Mouse (Mus musculus): ENCODE measurements around the gene E130114P18Rik. TPM values are rescaled to one million over a fixed set of nuclear protein-coding genes. Genes with fewer than 3 reads are reported as not detected.

E130114P18Rik gene
- polyA plus RNA-seq, 1 experiment from 2014 or later, result 0.54 TPM

GRCm38 (mm10) chr4:97787515-97787914 is 9.6 kb upstream of the E130114P18Rik start:
- Histone ChIP-seq H3K36me3 (ENCODE audit: insufficient read depth, low read length) (0 out of 2 replicates have a peak, but pooled peaks cover 5% of the 10 kb centered on the region), H3K4me1 (ENCODE audit: insufficient read depth, low read length) (no peaks in the 10 kb centered on the region; the same call in 1 of the 2 replicates), H3K4me2 (replicated peaks; ENCODE audit: low read depth, low read length) (no peak overlapping the region), H3K27ac (ENCODE audit: low read length) (no peak overlapping the region), H3K27me3 (ENCODE audit: insufficient read depth, low read length) (peaks cover 44% of the 10 kb centered on the region), H3K9ac (replicated peaks; ENCODE audit: low read length) (no peak overlapping the region), H3K4me3 (ENCODE audit: low read length) (no peak overlapping the region), H3K9me3 (ENCODE audit: low read length) (no peaks in the 10 kb centered on the region)
- no peak for ATAC-seq (ENCODE audit: low FRiP score, low TSS enrichment)
- WGBS, result 82% methylated on average over 3 of the region's 3 CpGs

- Histone ChIP-seq H3K27ac (ENCODE audit: low read length) (no peak overlapping the region), H3K4me3 (ENCODE audit: low read length) (no peak overlapping the region), H3K36me3 (ENCODE audit: insufficient read depth, low read length) (0 out of 2 replicates have a peak, but pooled peaks cover 5% of the 10 kb centered on the region), H3K4me1 (ENCODE audit: insufficient read depth, low read length) (no peaks in the 10 kb centered on the region; the same call in 1 of the 2 replicates), H3K9ac (replicated peaks; ENCODE audit: low read length) (no peak overlapping the region), H3K9me3 (ENCODE audit: low read length) (no peaks in the 10 kb centered on the region), H3K4me2 (replicated peaks; ENCODE audit: low read depth, low read length) (no peak overlapping the region), H3K27me3 (ENCODE audit: insufficient read depth, low read length) (peaks cover 47% of the 10 kb centered on the region)
- ATAC-seq (ENCODE audit: low FRiP score, low TSS enrichment), result no peak
- 35% methylated on average over 8 of the region's 8 CpGs for WGBS
These were observed 8.7 kb upstream of the E130114P18Rik start for GRCm38 (mm10) chr4:97786571-97786970.

- 83% methylated on average over 8 of the region's 8 CpGs for WGBS
- ATAC-seq (ENCODE audit: low FRiP score, low TSS enrichment), result no peak
- Histone ChIP-seq H3K27me3 (ENCODE audit: insufficient read depth, low read length) (peaks cover 46% of the 10 kb centered on the region), H3K4me3 (ENCODE audit: low read length) (no peak overlapping the region), H3K36me3 (ENCODE audit: insufficient read depth, low read length) (0 out of 2 replicates have a peak, but pooled peaks cover 5% of the 10 kb centered on the region), H3K4me1 (ENCODE audit: insufficient read depth, low read length) (no peaks in the 10 kb centered on the region; the same call in 1 of the 2 replicates), H3K9ac (replicated peaks; ENCODE audit: low read length) (no peak overlapping the region), H3K27ac (ENCODE audit: low read length) (no peak overlapping the region), H3K9me3 (ENCODE audit: low read length) (no peaks in the 10 kb centered on the region), H3K4me2 (replicated peaks; ENCODE audit: low read depth, low read length) (no peak overlapping the region)
These were observed 7.8 kb upstream of the E130114P18Rik start for GRCm38 (mm10) chr4:97785547-97786271.

GRCm38 (mm10) chr4:97784236-97784635 is 6.4 kb upstream of the E130114P18Rik start:
- peaks cover 48% of the 10 kb centered on the region for H3K27me3 ChIP-seq (ENCODE audit: insufficient read depth, low read length)
- no peak overlapping the region for H3K9ac ChIP-seq (replicated peaks; ENCODE audit: low read length)
- no peak for ATAC-seq (ENCODE audit: low FRiP score, low TSS enrichment)
- no peaks in the 10 kb centered on the region for H3K9me3 ChIP-seq (ENCODE audit: low read length)
- WGBS, result 88% methylated on average over 11 of the region's 11 CpGs
- H3K4me2 ChIP-seq (replicated peaks; ENCODE audit: low read depth, low read length), result no peak overlapping the region
- H3K4me3 ChIP-seq (ENCODE audit: low read length), result no peak overlapping the region
- no peaks in the 10 kb centered on the region; the same call in 1 of the 2 replicates for H3K4me1 ChIP-seq (ENCODE audit: insufficient read depth, low read length)
- H3K36me3 ChIP-seq (ENCODE audit: insufficient read depth, low read length), result 0 out of 2 replicates have a peak, but pooled peaks cover 5% of the 10 kb centered on the region
- H3K27ac ChIP-seq (ENCODE audit: low read length), result no peak overlapping the region

GRCm38 (mm10) chr4:97783073-97783879 is 5.4 kb upstream of the E130114P18Rik start:
- H3K36me3 ChIP-seq (ENCODE audit: insufficient read depth, low read length), result 0 out of 2 replicates have a peak, but pooled peaks cover 5% of the 10 kb centered on the region
- WGBS, result 91% methylated on average over 26 of the region's 26 CpGs
- H3K9me3 ChIP-seq (ENCODE audit: low read length), result no peaks in the 10 kb centered on the region
- no peak overlapping the region for H3K27ac ChIP-seq (ENCODE audit: low read length)
- H3K27me3 ChIP-seq (ENCODE audit: insufficient read depth, low read length), result peaks cover 48% of the 10 kb centered on the region
- H3K4me1 ChIP-seq (ENCODE audit: insufficient read depth, low read length), result no peaks in the 10 kb centered on the region
- no peak overlapping the region for H3K4me3 ChIP-seq (ENCODE audit: low read length)
- no peak overlapping the region for H3K4me2 ChIP-seq (replicated peaks; ENCODE audit: low read depth, low read length)
- ATAC-seq (ENCODE audit: low FRiP score, low TSS enrichment), result no peak
- no peak overlapping the region for H3K9ac ChIP-seq (replicated peaks; ENCODE audit: low read length)

GRCm38 (mm10) chr4:97782497-97782896 is 4.6 kb upstream of the E130114P18Rik start:
- no peak for ATAC-seq (ENCODE audit: low FRiP score, low TSS enrichment)
- no peak overlapping the region for H3K9ac ChIP-seq (replicated peaks; ENCODE audit: low read length)
- no peak overlapping the region for H3K27ac ChIP-seq (ENCODE audit: low read length)
- no peak overlapping the region for H3K4me3 ChIP-seq (ENCODE audit: low read length)
- 90% methylated on average over 6 of the region's 6 CpGs for WGBS
- H3K4me2 ChIP-seq (replicated peaks; ENCODE audit: low read depth, low read length), result no peak overlapping the region
- no peaks in the 10 kb centered on the region for H3K4me1 ChIP-seq (ENCODE audit: insufficient read depth, low read length)
- peaks cover 46% of the 10 kb centered on the region for H3K27me3 ChIP-seq (ENCODE audit: insufficient read depth, low read length)
- no peaks in the 10 kb centered on the region for H3K9me3 ChIP-seq (ENCODE audit: low read length)
- 0 out of 2 replicates have a peak, but pooled peaks cover 5% of the 10 kb centered on the region for H3K36me3 ChIP-seq (ENCODE audit: insufficient read depth, low read length)

- WGBS, result 93% methylated on average over 3 of the region's 3 CpGs
- Histone ChIP-seq H3K27me3 (ENCODE audit: insufficient read depth, low read length) (peaks cover 42% of the 10 kb centered on the region), H3K36me3 (ENCODE audit: insufficient read depth, low read length) (0 out of 2 replicates have a peak, but pooled peaks cover 5% of the 10 kb centered on the region), H3K4me2 (replicated peaks; ENCODE audit: low read depth, low read length) (no peak overlapping the region), H3K4me1 (ENCODE audit: insufficient read depth, low read length) (peaks cover under 1% of the 10 kb centered on the region; the same call in 1 of the 2 replicates), H3K9ac (replicated peaks; ENCODE audit: low read length) (no peak overlapping the region), H3K4me3 (ENCODE audit: low read length) (no peak overlapping the region), H3K27ac (ENCODE audit: low read length) (no peak overlapping the region), H3K9me3 (ENCODE audit: low read length) (no peaks in the 10 kb centered on the region)
- no peak for ATAC-seq (ENCODE audit: low FRiP score, low TSS enrichment)
These were observed 4.2 kb upstream of the E130114P18Rik start for GRCm38 (mm10) chr4:97782069-97782468.

GRCm38 (mm10) chr4:97780666-97781435 is 3.0 kb upstream of the E130114P18Rik start:
- Histone ChIP-seq H3K36me3 (ENCODE audit: insufficient read depth, low read length) (0 out of 2 replicates have a peak, but pooled peaks cover 5% of the 10 kb centered on the region), H3K9ac (replicated peaks; ENCODE audit: low read length) (no peak overlapping the region), H3K9me3 (ENCODE audit: low read length) (no peaks in the 10 kb centered on the region), H3K4me1 (ENCODE audit: insufficient read depth, low read length) (peaks cover 9% of the 10 kb centered on the region; the same call in 1 of the 2 replicates), H3K4me2 (replicated peaks; ENCODE audit: low read depth, low read length) (no peak overlapping the region), H3K27ac (ENCODE audit: low read length) (no peak overlapping the region), H3K27me3 (ENCODE audit: insufficient read depth, low read length) (peaks cover 41% of the 10 kb centered on the region), H3K4me3 (ENCODE audit: low read length) (no peak overlapping the region)
- WGBS, result 75% methylated on average over 7 of the region's 7 CpGs
- no peak for ATAC-seq (ENCODE audit: low FRiP score, low TSS enrichment)

GRCm38 (mm10) chr4:97780024-97780423 is 2.1 kb upstream of the E130114P18Rik start:
- Histone ChIP-seq H3K4me1 (ENCODE audit: insufficient read depth, low read length) (peaks cover 14% of the 10 kb centered on the region), H3K9me3 (ENCODE audit: low read length) (no peaks in the 10 kb centered on the region), H3K27ac (ENCODE audit: low read length) (no peak overlapping the region), H3K36me3 (ENCODE audit: insufficient read depth, low read length) (0 out of 2 replicates have a peak, but pooled peaks cover 5% of the 10 kb centered on the region), H3K4me2 (replicated peaks; ENCODE audit: low read depth, low read length) (peak overlapping the region; percentile 85), H3K27me3 (ENCODE audit: insufficient read depth, low read length) (peaks cover 33% of the 10 kb centered on the region), H3K4me3 (ENCODE audit: low read length) (peak overlapping the region; percentile 80), H3K9ac (replicated peaks; ENCODE audit: low read length) (no peak overlapping the region)
- no peak for ATAC-seq (ENCODE audit: low FRiP score, low TSS enrichment)
- WGBS, result 33% methylated on average over 7 of the region's 7 CpGs

Data from kidney, embryonic 16.5 days (tissue).